Mouse (Mus musculus) T-cell, adult 2 months (primary cell): Measurements from ENCODE around the gene Rnf26.
A peak's percentile ranks its signal among the peaks of the same experiment; 100 is the strongest.

Source experiments
- DNase-seq: peaks from one replicate; pipeline ENCODE4 v3.0.0; 2022; ENCODE audit warnings: low spot score

Rnf26 gene

GRCm38 (mm10) chr9:44113105-44113789, at the start of gene Rnf26, which contains the start of gene Gm49380:
Gene Rnf26, minus strand, starts transcription at chr9:44113517.
Gene Gm49380, minus strand, starts transcription at chr9:44113500.
- peak; percentile 96 for DNase-seq

GRCm38 (mm10) chr9:44159886-44160285, 46.6 kb upstream of the Rnf26 start:
- DNase-seq, result no peak

GRCm38 (mm10) chr9:44147290-44147689, 34.0 kb upstream of the Rnf26 start:
- DNase-seq, result no peak

- DNase-seq, result no peak
Observed at GRCm38 (mm10) chr9:44144718-44145060, 31.4 kb upstream of the Rnf26 start.

- no peak for DNase-seq
Observed at GRCm38 (mm10) chr9:44144023-44144717, 30.9 kb upstream of the Rnf26 start.

- DNase-seq, result no peak
Observed at GRCm38 (mm10) chr9:44143421-44143820, 30.1 kb upstream of the Rnf26 start.

DNA sequence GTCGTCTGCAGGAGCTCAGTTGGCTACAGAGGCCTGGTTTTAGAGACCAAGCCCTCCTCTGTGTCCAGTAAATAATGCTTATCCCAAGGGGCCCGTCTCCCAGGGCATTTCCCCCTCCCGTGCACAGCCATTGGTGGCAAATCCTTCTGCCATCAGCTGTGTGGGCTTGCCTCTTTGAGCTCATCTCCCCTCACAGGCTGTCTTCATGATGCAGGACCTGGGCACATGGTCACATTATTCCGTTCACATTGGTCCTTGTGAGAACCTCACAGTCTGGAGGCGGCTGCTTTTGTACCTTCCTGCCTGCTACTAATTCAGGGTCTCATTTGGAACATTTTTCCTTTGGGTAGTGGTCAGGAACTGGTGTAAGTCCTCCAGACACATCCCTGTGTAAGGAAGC, 28.6 kb upstream of the Rnf26 start:
- no peak for DNase-seq

GRCm38 (mm10) chr9:44137846-44138245, 24.5 kb upstream of the Rnf26 start:
- DNase-seq, result no peak

DNA sequence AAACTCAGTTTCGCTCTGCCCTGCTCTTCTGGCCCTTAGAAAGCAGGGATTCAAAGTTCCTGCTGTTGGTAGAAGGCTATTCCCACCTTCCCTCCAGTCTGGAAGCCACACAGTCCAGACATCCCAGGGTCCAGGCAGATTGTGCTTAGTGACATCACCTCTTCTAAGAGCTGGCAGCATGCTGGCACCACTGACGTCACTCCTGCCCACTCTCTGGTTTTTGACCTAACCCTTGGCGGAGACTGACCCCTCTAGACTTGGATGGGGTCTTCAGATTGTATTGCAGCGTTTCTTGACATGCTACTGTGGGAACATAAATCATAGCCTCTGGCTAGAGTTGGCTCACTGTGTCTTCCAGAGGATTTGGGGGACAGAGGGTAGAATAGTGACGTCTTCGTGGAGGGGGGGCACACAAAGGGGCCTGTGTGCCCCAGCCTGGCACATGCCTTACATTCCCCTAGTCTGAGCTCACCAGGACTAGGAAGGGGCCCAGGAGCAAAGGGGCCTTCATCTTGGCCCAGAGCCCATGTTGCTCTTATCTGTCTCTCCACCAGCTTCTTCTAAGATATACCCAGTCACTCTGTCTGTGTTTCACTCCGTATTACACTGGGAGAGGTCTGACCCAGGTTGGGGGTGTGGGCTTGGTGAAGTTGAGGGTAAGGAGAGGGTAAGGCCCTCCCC, 22.6 kb upstream of the Rnf26 start:
- no peak for DNase-seq

GRCm38 (mm10) chr9:44134851-44135730, 21.8 kb upstream of the Rnf26 start:
- DNase-seq, result no peak

DNA sequence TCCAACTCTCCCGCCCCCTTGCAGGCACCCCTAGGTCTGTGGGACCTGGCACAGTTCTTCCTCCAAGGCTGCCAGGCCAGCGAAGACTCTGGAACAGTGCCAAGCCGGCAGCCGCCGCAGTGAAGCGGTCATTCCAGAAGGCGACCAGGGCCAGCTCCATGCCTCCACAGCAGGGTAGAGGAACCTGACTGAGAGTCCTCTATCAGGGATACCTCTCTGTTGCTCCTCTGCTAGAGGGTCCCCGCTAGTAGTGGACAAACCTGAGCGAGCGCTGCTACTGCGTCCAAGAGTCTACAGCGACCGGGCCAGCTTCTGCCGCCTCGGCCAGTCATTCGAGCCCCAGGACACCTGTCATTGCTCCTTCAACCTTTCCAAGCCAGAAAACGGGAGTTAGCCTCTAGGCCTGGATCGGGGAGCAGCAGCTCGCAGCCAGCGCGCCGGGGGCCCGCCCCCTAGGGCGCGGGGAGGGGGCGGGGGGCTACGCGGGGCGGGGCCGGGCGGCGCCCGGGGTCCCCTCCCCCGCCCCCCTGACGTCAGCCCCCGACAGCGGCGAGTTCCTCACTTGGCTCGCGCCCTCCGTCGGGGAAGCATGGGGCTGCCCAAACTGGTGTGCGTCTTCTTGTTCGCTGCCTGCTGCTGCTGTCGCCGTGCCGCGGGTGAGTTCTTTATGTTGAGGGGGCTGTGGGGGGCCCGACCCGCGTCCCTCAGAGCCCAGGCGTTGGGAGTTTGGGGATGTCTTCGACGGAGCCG, 21.0 kb upstream of the Rnf26 start, which contains the start of gene Mcam:
Gene Mcam, plus strand, starts transcription at position 369 of the 750 bp plus-strand sequence.
- DNase-seq, result no peak

- DNase-seq, result no peak
Observed at GRCm38 (mm10) chr9:44133287-44133686, 20.0 kb upstream of the Rnf26 start.

DNA sequence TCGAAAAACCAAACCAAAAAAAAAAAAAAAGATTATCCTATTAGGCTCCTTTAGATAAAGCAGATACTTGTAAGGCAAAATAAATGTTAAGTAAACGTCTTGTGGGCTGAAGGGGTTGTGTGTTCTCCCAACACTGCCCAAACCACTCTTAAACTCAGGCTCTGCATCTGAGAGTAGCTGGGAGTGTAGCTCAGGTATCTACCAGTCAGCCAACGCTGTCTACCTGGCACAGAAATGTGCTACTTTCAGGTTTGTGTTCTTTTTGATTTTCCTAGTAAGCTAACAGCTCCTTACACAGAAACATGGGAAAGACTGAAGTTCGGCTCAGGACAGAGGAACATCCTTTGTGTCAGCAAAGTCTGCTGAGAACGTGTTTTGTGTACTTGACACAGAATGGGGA, 18.9 kb upstream of the Rnf26 start:
- DNase-seq, result no peak

DNA sequence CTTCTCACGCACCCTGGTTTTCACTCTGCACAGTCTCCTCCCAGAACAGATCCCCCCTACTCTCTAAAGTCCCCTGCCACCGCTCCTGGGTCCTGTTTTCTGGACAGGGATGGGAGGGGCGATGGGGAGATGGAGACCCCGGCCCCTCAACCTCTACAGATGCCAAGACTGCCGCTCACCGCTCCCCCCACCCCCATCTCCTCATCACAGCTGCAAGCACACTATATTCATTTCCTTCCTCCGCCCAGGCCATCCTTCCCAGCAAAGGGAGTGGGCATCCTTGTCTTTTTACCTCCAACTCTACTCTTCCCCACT, 17.9 kb upstream of the Rnf26 start:
- no peak for DNase-seq

DNA sequence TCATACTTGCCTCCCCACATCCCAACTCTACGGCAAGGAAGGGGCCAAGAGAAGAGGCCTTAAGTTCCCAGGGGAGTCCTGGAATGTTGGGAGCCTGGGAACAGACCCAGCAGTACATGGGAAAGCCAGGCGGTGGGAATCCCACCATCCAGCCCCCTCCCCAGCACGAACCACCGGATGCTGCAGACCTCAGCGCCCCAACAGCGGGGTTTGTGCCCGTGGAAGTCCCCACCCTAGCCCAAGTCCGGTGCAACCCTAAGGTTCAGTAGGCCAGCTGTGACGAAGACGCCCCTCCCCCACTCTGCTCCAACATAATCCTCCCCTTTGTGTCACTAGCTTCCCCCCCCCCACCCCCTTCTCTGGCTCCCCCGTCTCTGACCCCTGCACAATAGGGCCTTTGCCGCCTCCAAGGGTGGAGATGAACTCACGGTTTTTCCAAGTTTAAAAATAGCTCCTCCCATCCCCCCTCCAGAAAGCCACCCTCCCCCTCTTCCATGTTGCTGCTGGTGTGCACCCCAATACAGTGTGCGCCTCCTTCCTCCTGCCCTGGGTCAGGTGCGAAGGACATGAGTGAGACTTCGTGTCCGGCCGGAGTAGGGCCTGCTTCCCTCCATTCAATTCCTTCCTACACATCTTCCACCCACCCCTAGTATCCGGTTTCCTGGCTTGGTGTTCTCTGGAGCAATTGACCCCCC, 17.4 kb upstream of the Rnf26 start:
- DNase-seq, result no peak

- DNase-seq, result peak; percentile 85
Observed at GRCm38 (mm10) chr9:44130034-44130433, 16.7 kb upstream of the Rnf26 start.

DNA sequence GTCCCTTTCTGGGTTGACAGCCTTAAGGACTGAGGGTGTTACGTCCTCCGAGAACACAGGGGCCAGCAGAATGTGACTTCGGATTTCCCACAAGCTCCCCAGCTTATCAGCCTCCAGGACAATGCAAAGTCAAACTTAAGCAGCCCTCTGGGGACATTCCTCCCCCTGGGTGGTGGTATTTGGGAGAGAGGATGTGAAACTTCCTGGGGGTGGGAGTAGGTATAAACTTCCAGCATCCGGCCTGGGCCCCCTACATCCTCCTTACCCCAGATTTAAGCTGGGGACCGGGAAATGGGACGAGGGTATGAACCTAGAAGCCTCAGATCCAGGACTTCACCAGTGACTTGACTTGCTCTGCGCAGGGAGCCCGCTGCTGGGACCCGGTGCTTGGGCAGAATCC, 16.3 kb upstream of the Rnf26 start:
- DNase-seq, result no peak

DNA sequence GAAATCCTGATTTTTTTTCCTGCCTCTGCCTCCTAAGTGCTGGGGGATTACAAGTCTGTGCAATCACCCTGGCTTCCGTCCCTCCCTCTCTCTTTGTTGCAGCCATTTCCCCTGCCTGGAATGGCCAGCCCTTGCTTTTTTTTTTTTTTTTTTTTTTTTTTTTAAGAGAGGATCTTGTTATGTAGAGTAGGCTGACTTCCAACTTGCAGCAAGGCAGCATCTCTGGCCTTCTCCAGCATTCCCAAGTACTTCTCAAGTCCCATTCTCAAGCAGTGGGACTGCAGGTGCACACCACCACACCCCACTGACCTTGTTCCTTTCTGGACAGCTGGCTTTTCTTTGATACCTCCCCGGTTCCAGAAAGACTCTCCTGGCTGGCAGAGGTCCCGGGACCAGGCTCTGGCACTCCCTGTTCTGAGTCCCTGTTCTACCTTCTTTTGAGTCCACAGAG, 14.1 kb upstream of the Rnf26 start:
- no peak for DNase-seq

DNA sequence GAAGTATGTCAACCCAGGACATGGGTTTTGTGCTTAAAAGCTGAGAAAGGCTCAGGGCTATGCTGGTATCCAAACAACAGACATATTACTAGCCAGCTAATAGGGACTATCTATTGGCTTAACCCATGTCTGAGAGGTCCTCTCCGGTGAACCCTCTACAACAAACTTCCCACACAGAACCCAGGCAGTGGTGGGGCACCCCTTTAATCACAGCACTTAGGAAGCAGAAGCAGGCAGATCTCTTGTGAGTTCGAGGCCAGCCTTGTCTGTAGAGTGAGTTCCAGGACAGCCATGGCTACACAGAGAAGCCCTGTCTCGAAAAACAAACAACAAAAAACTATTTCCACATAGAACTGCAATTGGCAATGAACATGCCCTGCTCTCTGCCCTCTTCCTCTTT, 13.4 kb upstream of the Rnf26 start:
- no peak for DNase-seq

- DNase-seq, result peak; percentile 80
Observed at GRCm38 (mm10) chr9:44125546-44126428, 12.5 kb upstream of the Rnf26 start.
